Mouse (Mus musculus) macrophage (primary cell): ENCODE measurements at regions not wholly inside any gene's neighbourhood (a gene's known extent, or its start where the extent isn't known, plus 50 kb on each side); places are given as distances from the start of the nearest gene placed in this dataset.

Experiments used
- H3K27ac ChIP-seq: fragments of 350-480 bp; formaldehyde crosslinking; 2 replicates; pipeline ENCODE4 v1.9.0; 2021
- H3K36me3 ChIP-seq: fragments of 350-480 bp; formaldehyde crosslinking; 2 replicates; pipeline ENCODE4 v1.9.0; 2021; ENCODE audit errors: inconsistent target
- H3K4me3 ChIP-seq: fragments of 350-480 bp; formaldehyde crosslinking; 2 replicates; pipeline ENCODE4 v1.9.0; 2021; ENCODE audit errors: inconsistent target
- H3K79me2 ChIP-seq: fragments of 350-480 bp; formaldehyde crosslinking; 2 replicates; pipeline ENCODE4 v1.9.0; 2021; ENCODE audit errors: inconsistent target
- WGBS: methylation state at CpG from one replicate; pipeline ENCODE4 v1.1.7; 2026; ENCODE audit warnings: inconsistent platforms; ENCODE audit not compliant: missing documents; 5-methylcytosine and 5-hydroxymethylcytosine counted together

DNA sequence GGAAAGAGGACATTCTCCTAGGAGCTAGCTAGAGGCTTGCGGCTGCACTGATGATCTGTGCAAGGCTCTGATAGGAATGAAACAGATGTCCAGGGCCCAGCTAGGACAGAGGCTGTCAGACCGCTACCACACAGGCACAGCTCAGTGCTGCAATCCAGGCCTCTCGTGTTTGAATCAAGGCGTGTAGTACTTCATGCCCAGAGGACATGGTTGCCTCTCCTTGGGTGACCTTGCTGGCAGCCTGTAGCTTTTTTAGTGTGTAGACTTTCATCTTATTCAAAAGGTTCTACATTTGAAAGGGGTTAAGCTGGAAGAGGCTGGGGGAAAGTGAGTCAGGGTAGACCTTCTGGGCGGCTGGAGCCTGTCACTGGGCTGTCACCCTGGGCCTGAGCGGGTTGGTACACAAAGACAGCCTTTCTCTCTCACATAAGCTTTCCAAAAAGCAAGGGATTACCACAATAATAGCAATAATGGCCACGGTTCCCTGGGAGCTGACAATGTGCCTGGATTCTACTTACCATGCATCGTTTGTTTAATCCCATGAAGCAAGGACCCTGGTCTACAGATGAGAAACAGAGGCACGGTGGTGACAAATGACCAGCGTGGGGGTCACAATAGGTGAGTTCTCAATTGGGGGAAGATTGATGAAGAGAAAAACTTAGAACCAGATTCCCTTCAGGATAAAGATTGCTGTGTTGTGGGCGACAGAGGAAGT is 160.9 kb upstream of the Egln3 start:
- Histone ChIP-seq H3K4me3 (no peak overlapping the region), H3K79me2 (no peaks in the 10 kb centered on the region), H3K36me3 (no peaks in the 10 kb centered on the region), H3K27ac (no peak overlapping the region)
- 98% methylated on average over 11 of the region's 11 CpGs for WGBS

DNA sequence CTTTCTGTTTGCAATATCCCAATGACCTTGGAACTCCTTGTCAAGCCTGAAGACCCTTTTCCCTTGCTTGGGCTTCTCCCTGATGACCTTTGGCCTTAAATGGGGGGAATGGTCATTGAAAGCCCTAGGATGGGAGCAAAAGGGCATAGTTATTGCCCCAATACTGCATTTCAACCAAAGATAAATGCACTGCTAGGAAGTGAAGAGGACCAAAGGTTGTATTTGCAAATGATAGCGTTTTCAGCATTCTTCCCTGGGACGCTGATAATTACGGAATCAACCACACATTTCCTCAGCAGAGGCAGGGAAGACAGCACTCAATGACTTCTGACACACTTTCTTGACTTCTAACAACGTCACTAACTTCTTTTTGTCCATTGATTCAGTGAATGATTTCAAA is 158.1 kb upstream of the Egln3 start:
- H3K79me2 ChIP-seq, result no peaks in the 10 kb centered on the region
- no peak overlapping the region for H3K27ac ChIP-seq
- no peak overlapping the region for H3K4me3 ChIP-seq
- no peaks in the 10 kb centered on the region for H3K36me3 ChIP-seq
- 97% methylated on average over 4 of the region's 4 CpGs for WGBS

DNA sequence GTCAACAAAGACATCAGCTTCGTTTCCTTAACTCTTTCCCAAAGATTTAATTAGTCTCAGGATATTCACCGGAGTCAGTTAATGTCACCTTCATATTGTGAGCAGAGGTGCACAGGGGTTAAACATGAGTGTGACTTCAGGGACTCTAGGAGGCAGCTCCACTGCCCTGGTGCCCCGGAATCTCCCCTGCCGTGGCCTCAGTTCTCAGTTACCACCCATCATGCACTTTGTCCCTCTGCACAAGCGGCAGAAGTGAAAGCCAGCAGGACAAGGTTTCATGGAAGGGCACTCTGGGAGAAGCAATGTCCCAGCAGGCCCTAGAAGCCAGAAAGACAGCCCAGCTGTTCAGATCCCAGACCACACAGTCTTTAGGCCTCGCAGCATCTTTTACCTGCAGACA is 150.5 kb upstream of the Egln3 start:
- H3K27ac ChIP-seq, result no peak overlapping the region
- 91% methylated on average over 4 of the region's 6 CpGs for WGBS
- no peaks in the 10 kb centered on the region for H3K36me3 ChIP-seq
- H3K4me3 ChIP-seq, result no peak overlapping the region
- no peaks in the 10 kb centered on the region for H3K79me2 ChIP-seq

DNA sequence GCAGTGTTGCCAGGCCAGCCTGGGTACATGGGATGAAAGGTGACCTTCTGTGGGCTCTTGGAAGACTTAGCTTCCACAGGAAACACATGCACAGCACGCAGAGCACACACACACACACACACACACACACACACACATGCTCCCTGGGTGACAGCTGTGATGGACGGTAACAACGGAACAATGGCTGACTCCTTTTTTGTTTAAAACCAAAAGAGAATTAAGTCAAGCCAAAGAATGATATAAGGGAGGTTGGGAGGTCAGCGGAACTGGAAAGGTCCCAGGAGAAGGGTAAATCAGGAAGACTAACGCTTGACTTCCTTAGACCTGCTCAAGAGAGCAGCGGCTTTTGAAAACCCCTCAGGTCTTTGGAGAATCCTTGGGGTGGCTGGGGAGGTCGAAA is 150.0 kb upstream of the Egln3 start:
- Histone ChIP-seq H3K79me2 (no peaks in the 10 kb centered on the region), H3K36me3 (no peaks in the 10 kb centered on the region), H3K4me3 (no peak overlapping the region), H3K27ac (no peak overlapping the region)
- WGBS, result 82% methylated on average over 7 of the region's 7 CpGs

DNA sequence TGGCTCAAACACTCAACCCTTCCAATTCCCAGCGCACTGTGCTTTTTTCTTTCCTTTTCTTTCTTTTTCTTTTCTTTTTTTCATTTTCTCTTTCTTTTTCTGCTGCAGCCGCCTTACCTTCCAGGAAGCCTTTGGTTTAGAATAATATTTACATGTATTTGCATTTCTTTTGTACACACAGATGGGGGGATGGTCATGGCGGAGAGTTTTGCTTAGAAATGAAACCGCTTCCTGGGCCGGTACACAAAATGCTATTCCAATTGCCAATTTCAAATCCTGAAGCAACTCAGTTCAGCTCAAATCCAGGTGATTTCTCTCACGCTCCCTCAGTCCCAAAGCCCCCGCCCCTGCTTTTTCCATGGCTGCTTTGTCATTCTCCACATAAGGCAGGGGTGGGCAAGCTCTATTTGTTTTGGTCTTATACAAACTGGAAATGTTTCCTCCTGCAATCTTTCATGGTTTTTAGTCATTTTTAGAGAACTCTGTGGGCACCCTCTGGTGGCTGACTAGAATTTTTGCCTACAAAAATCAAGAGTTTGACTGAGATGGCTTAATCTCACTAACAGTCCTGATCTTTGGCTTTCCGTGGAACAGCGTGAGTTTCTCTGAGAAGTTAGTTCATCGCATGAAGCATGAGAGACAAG is 149.4 kb upstream of the Egln3 start:
- no peaks in the 10 kb centered on the region for H3K36me3 ChIP-seq
- H3K4me3 ChIP-seq, result no peak overlapping the region
- no peaks in the 10 kb centered on the region for H3K79me2 ChIP-seq
- WGBS, result 66% methylated on average over 9 of the region's 10 CpGs
- H3K27ac ChIP-seq, result no peak overlapping the region

DNA sequence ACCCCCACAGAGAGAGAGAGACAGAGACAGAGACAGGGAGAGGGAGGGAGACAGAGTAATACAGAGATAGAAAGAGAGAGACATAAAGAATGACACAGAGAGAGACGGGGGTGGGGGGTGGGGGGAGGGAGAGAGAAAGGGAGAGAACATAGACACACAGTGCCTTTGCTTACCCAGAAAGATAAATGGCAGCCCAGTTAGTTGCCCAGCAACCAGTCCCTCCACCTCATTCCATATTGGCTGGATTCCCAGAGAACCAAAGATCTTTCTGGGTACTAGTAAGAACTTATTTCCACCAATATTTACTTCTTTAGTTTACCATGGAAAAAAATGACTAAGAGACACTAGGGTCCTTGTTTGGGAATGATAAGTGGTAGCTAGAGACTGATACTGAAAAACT is 146.6 kb upstream of the Egln3 start:
- WGBS, result 75% methylated on average over 1 of the region's 1 CpGs
- H3K4me3 ChIP-seq, result no peak overlapping the region
- H3K36me3 ChIP-seq, result no peaks in the 10 kb centered on the region
- no peaks in the 10 kb centered on the region for H3K79me2 ChIP-seq
- H3K27ac ChIP-seq, result no peak overlapping the region

DNA sequence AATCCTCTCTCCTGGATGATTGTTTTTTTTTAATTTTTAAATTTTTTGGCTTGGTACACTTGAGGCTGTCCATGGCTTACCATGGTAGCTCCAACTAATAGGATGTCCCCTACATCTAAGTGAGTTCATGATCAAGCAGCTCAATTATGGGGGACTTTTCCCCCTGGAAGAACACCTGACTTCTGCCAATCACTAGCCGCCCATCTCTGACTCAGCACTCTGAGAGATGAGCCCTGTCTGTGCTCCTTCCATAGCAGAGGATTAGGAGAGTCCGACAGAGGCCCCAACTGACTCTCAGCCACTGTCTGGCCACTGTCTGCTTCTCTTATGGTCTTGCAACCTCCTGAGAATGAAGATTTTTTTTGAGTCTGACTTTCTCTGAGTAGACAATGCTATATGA is 145.7 kb upstream of the Egln3 start:
- H3K79me2 ChIP-seq, result no peaks in the 10 kb centered on the region
- H3K36me3 ChIP-seq, result no peaks in the 10 kb centered on the region
- H3K4me3 ChIP-seq, result no peak overlapping the region
- 85% methylated on average over 2 of the region's 2 CpGs for WGBS
- H3K27ac ChIP-seq, result no peak overlapping the region

DNA sequence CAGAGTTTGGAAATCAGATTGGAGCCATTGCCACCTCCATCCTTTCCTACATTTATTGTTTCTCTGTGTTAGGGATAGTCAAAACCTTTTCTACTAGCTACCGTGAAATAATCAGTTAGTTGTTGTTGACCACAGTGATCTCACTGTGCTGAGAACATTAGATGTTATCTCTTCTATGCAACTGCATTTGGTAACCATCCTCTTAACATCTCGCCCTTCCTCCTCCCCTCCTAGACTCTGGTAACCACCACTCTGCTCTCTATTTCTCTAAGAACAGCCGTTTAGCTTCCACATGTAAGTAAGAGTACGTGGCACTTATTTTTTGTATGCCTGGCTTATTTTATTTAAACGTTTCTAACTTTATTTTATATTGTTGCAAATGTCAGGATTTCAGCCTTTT is 139.8 kb upstream of the Egln3 start:
- Histone ChIP-seq H3K79me2 (no peaks in the 10 kb centered on the region), H3K36me3 (no peaks in the 10 kb centered on the region), H3K27ac (no peak overlapping the region), H3K4me3 (no peak overlapping the region)
- 83% methylated on average over 5 of the region's 5 CpGs for WGBS

DNA sequence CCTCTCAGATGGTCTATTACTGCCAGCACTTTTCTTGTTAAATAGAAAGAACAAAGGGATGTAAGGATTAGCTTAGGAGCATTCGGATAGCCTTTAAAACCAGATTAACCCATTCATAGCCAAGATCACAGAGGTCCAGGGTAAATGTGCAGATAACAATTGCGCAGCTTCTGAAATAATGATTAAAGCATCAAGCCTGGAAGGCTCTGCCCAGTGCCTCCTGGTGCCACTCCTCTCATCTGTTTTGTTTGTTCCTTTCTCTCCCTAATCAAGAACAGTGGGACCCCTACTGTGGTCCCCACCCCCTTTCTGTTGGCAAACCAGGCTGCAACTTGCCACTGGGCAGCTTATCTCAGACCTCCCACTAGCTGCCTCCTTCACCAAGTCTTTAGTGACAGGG is 131.8 kb upstream of the Egln3 start:
- Histone ChIP-seq H3K27ac (no peak overlapping the region), H3K79me2 (no peaks in the 10 kb centered on the region), H3K36me3 (no peaks in the 10 kb centered on the region), H3K4me3 (no peak overlapping the region)
- 100% methylated on average over 2 of the region's 2 CpGs for WGBS

DNA sequence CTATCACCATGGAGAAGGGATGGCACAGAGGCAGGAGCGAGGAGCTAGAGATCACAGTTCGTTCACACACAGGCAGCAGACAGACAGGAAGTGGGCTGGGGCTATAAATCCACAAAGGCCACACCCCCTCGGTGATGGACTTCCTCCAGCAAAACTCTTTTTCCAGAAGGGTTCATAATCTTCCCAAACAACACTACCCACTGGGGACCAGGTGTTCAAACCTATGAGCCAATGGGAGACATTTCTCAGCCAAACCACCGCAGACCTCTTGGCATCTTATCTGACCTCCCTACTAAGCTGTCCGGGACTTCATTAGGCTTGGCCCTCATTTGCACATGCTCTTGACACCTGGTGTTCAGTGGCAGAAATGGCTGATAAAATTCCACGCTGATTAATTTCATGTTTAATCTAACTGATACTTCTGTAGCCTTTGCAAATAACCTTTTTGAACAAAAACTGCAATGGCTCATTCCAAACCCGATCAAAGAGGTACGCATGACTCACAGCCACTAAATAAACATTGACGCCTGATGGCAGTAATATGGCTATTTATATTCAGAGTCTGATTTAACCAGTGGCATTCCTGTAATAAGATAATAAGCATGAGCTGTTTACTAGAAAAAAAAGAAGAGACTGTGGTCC is 131.0 kb upstream of the Egln3 start:
- WGBS, result 78% methylated on average over 9 of the region's 9 CpGs
- H3K79me2 ChIP-seq, result no peaks in the 10 kb centered on the region
- H3K36me3 ChIP-seq, result no peaks in the 10 kb centered on the region

DNA sequence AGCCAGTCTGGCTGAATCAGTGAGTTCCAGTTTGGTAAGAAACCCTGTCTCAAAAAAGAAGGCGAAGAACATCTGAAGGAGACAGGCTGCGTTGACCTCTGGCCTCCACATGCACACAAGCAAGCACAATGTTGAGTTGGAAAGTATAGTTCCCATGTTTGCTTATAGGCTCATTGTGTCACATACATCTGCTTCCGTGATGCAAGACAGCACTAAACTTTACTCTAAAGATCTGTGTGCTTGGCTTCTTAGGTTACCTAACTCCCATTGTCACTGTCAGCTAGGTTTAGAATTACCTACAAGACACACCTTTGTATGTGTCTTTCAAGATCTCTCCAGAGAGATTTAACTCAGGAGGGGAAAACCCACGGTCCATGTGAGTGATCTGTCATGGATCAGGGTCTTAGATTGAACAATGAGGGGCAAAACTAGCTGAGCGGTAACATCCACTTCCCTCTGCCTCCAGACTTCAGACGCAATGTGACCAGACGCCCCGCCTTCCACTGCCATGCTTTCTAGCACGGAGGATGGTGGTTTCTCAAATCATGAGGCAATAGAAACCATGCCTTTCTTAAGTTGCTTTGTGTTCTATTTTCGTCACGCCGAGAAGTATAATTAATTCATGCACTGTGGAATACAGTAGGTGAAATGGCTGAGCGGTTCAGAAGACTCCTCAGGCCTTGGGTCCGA is 130.1 kb upstream of the Egln3 start:
- no peaks in the 10 kb centered on the region for H3K79me2 ChIP-seq
- H3K4me3 ChIP-seq, result no peak overlapping the region
- whole genome bisulfite sequencing, result 65% methylated on average over 14 of the region's 14 CpGs
- H3K27ac ChIP-seq, result no peak overlapping the region
- no peaks in the 10 kb centered on the region for H3K36me3 ChIP-seq

More for the DNA sequence above, 131.0 kb upstream of the Egln3 start:
- no peak overlapping the region for H3K4me3 ChIP-seq
- no peak overlapping the region for H3K27ac ChIP-seq

DNA sequence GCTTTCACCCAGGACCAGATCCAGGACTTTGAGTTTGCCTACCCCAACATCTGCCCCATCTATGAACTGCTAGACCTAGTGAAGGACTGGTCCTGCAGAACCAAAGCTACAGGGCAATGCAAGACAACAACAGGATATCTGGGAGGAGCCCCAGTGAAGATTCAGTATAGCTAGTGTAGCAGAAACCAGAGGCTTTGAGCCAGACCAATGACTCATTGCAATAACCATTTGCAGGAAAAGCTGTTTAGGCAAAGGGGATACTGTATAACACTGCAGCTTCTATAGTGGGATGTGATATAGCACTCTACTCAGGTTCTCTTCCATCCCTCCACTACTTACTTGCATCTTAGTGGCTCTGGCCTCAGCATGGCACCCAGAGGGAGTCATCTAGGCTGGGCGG is 123.8 kb upstream of the Egln3 start:
- Histone ChIP-seq H3K4me3 (no peak overlapping the region), H3K36me3 (no peaks in the 10 kb centered on the region), H3K79me2 (no peaks in the 10 kb centered on the region), H3K27ac (no peak overlapping the region)
- WGBS, result 80% methylated on average over 1 of the region's 1 CpGs

DNA sequence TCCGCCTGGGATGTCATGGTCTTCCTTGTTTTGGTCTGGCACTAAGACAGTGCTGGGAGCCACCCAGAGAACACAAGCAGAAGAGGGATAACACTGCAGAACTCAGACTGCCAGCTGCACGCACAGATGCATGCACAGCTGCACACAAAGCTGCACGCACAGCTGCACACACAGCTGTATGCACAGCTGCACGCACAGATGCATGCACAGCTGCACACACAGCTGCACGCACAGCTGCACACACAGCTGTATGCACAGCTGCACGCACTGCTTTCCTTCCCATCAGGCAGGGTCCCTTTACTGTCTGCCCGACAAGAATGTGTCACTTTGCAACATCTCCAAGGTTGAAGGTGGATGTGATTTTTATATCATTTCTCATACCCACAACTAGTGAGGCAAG is 122.9 kb upstream of the Egln3 start:
- WGBS, result 88% methylated on average over 7 of the region's 7 CpGs
- Histone ChIP-seq H3K36me3 (no peaks in the 10 kb centered on the region), H3K79me2 (no peaks in the 10 kb centered on the region), H3K27ac (no peak overlapping the region), H3K4me3 (no peak overlapping the region)

DNA sequence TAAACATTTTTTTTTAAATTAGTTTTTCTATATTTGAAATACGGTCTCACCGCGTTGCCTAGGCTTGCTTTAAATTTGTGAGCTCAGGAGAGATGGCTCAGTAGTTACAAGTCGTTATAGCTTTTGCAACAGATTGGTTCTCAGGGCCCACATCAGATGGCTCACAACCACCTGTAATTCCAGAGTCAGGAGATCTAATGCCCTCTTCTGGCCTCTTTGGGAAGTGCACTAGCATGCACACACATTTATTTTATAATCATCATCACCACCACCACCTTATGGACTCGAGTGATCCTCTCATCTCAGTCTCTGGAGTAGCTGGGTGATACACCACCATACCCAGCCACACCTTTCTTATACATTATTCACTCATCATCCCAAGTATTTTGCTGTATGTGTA is 116.9 kb upstream of the Egln3 start:
- WGBS, result 92% methylated on average over 5 of the region's 5 CpGs
- no peak overlapping the region for H3K4me3 ChIP-seq
- no peaks in the 10 kb centered on the region for H3K36me3 ChIP-seq
- H3K27ac ChIP-seq, result no peak overlapping the region
- no peaks in the 10 kb centered on the region for H3K79me2 ChIP-seq

DNA sequence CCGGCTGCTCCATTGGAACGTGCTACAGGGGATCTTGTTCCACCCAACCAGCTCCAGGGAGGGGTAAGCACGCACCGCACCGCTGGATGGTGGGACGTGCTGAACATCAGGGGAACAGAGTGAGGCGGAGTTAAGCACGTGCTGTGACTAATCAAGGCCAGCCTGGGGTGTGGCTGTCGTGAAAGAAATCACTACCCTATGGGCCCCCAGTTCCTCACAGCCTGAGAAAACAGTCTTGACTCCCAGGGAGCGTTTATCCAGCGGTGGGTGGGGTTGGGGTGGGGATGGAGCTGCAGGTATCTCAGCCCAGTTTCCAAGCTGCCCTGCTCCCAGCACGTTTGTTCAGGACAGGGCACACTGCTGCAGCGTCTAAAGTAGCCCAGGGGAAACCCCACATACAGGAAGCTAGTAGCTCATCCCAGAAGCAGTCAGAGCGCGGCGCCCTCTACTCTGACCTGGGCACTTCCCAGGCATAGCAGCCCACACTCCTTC is 113.4 kb upstream of the Egln3 start:
- 25% methylated on average over 15 of the region's 16 CpGs for WGBS
- no peak overlapping the region for H3K4me3 ChIP-seq
- H3K36me3 ChIP-seq, result no peaks in the 10 kb centered on the region
- H3K79me2 ChIP-seq, result no peaks in the 10 kb centered on the region
- no peak overlapping the region for H3K27ac ChIP-seq
